Mouse (Mus musculus) midbrain, embryonic 15.5 days (tissue): Measurements from ENCODE around the gene Gm7579. TPM values are rescaled to one million over a fixed set of nuclear protein-coding genes. Genes with fewer than 3 reads are reported as not detected.
"Not testable (repeated sequence)": the region's sequence is repeated elsewhere in the genome, so short reads cannot be mapped to it uniquely, and the experiment has no call there.

Experiments used
- ATAC-seq: fragments of 200-750 bp; cut with Nextera tagmentation; replicated peaks from 2 replicates; pipeline ENCODE4 v1.8.0; 2017; ENCODE audit warnings: moderate TSS enrichment
- H3K27ac ChIP-seq: fragments of 300-500 bp; sonication (generic); 2 replicates; pipeline ENCODE4 v1.5.1; 2015; ENCODE audit warnings: mild to moderate bottlenecking, inconsistent platforms
- H3K27me3 ChIP-seq: fragments of 300-500 bp; sonication (generic); replicated peaks from 2 replicates; pipeline ENCODE4 v1.6.1; 2015; ENCODE audit warnings: inconsistent platforms
- H3K36me3 ChIP-seq: fragments of 300-500 bp; sonication (generic); replicated peaks from 2 replicates; pipeline ENCODE4 v1.6.1; 2015; ENCODE audit warnings: inconsistent platforms
- H3K4me1 ChIP-seq: fragments of 300-500 bp; sonication (generic); 2 replicates; pipeline ENCODE4 v1.6.1; 2015; ENCODE audit warnings: inconsistent platforms
- H3K4me2 ChIP-seq: fragments of 300-500 bp; sonication (generic); 2 replicates; pipeline ENCODE4 v1.6.1; 2015; ENCODE audit warnings: inconsistent platforms, mild to moderate bottlenecking, moderate library complexity
- H3K4me3 ChIP-seq: fragments of 300-500 bp; sonication (generic); 2 replicates; pipeline ENCODE4 v1.5.1; 2015; ENCODE audit warnings: mild to moderate bottlenecking, inconsistent platforms
- H3K9ac ChIP-seq: fragments of 300-500 bp; sonication (generic); 2 replicates; pipeline ENCODE4 v1.6.1; 2015; ENCODE audit warnings: mild to moderate bottlenecking, inconsistent platforms
- H3K9me3 ChIP-seq: fragments of 300-500 bp; sonication (generic); 2 replicates; pipeline ENCODE4 v1.6.1; 2016; ENCODE audit warnings: inconsistent platforms
- WGBS: fragments of 180-500 bp; shearing (Covaris S2); methylation state at CpG from one replicate; pipeline ENCODE4 v1.1.7; 2015; ENCODE audit warnings: mixed read lengths; 5-methylcytosine and 5-hydroxymethylcytosine counted together
- polyA plus RNA-seq: library from polyadenylated mRNA; unstranded; fragments of >200 nt; fragmentation: Nextera tagmentation; extraction: Ambion mirVana; gene quantifications from 2 replicates; pipeline ENCODE4 v1.2.1, GENCODE M21; 2015

Gene Gm7579
- polyA plus RNA-seq, 1 experiment from 2014 or later = not detected

DNA sequence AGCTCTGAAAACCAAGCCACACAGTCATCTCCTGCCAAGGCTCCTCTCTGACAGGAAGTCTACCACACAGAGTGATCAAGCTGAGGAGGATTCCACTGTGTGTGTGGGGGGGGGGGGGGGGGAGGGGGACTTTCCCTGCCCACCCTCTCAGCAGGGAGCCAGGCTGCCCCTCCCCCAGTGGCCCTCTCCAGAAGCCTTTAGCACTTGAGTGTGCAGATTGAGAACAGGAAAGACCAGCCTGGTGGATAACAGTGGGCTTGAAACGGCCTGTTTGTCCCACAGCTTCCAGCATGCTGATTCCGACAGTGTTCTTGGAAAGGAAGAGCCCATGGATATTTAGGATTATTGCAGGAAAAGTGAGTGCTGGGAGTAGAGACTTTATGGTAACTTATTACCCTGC, 12.9 kb downstream of the Gm7579 start:
- Histone ChIP-seq H3K27me3 (no peaks in the 10 kb centered on the region), H3K27ac (no peak overlapping the region), H3K9me3 (no peaks in the 10 kb centered on the region), H3K4me2 (no peak overlapping the region), H3K36me3 (no peaks in the 10 kb centered on the region), H3K4me3 (no peak overlapping the region), H3K9ac (no peak overlapping the region), H3K4me1 (no peaks in the 10 kb centered on the region)
- ATAC-seq = no peak
- 57% methylated on average over 2 of the region's 2 CpGs for WGBS

DNA sequence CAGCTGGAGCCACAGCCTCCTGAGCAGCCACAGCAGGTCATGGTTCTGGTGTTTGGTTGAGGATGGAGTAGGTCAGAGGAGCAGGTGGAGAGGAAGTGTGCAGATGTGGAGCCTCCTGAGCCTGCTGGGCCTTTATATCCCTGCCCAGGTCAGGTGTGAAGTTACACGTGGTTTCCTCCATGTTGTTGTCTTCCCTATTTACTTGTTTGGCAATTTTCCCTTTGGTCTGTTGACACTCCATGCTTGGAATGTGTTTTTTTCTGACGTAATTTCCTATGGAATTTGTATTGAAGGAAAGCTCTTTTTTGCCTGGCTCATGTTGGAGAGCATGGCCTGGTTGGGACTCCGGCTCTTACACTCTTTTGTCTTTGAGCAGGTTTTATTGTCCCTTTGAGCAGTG, 18.2 kb downstream of the Gm7579 start, which contains the start of gene Krtap5-5:
TSS of gene Krtap5-5 (minus strand) at position 101 of the 400 bp plus-strand sequence.
- not testable (repeated sequence) for H3K27ac ChIP-seq, H3K4me1 ChIP-seq, H3K36me3 ChIP-seq, H3K9me3 ChIP-seq, H3K9ac ChIP-seq, ATAC-seq, H3K27me3 ChIP-seq, H3K4me2 ChIP-seq, H3K4me3 ChIP-seq
- WGBS = 52% methylated on average over 3 of the region's 3 CpGs

DNA sequence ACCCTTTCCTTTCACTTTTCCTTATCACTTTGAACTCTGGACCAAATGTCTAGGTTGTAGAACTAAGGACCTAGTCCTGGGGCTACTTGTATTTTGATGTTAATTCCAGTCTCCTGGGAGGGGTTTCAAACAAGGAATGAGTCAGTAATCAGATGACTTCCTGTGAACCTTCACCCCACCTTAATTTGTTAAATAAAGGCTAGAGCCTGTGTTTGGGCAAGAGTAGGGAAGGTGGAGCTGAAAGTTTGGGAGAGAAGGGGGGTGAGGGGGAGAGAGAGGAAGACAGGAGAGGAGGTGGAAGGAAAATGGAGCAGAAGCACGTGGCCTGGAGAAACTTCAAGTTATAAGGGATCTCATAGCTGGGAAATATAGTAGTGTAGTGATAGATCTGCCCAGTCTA, 19.9 kb downstream of the Gm7579 start:
- Histone ChIP-seq H3K4me3 (no peak overlapping the region), H3K9ac (no peak overlapping the region), H3K4me1 (no peaks in the 10 kb centered on the region), H3K27me3 (no peaks in the 10 kb centered on the region), H3K4me2 (no peak overlapping the region), H3K9me3 (no peaks in the 10 kb centered on the region), H3K36me3 (no peaks in the 10 kb centered on the region), H3K27ac (no peak overlapping the region)
- ATAC-seq = no peak
- WGBS = 40% methylated on average over 1 of the region's 1 CpGs

DNA sequence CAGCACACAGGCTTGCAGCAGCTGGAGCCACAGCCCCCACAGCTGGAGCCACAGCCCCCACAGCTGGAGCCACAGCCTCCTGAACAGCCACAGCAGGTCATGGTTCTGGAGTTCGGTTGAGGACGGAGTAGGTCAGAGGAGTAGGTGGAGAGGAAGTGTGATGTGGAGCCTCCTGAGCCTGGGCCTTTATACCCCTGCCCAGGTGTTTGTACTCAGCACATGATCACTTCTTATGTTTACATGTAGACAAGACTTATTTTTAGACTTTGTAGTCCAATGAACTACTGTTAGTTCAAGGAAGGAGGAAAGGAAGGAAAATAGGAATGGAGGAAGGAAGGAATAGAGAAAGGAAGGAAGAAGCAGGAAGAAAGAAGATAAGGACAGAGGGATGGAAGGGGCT, 29.3 kb downstream of the Gm7579 start, which contains the start of gene Gm40460:
TSS of gene Gm40460 (minus strand) at position 101 of the 400 bp plus-strand sequence.
- no peak within 1 kb of the TSS for H3K4me3 ChIP-seq
- H3K4me1 ChIP-seq = no peaks in the 10 kb centered on the region
- H3K9ac ChIP-seq = no peak within 1 kb of the TSS
- no peak for ATAC-seq
- no peaks in the 10 kb centered on the region for H3K9me3 ChIP-seq
- H3K27ac ChIP-seq = no peak within 1 kb of the TSS
- WGBS = 66% methylated on average over 2 of the region's 2 CpGs
- H3K4me2 ChIP-seq = no peak within 1 kb of the TSS
- no peaks in the 10 kb centered on the region for H3K36me3 ChIP-seq
- H3K27me3 ChIP-seq = no peaks in the 10 kb centered on the region

DNA sequence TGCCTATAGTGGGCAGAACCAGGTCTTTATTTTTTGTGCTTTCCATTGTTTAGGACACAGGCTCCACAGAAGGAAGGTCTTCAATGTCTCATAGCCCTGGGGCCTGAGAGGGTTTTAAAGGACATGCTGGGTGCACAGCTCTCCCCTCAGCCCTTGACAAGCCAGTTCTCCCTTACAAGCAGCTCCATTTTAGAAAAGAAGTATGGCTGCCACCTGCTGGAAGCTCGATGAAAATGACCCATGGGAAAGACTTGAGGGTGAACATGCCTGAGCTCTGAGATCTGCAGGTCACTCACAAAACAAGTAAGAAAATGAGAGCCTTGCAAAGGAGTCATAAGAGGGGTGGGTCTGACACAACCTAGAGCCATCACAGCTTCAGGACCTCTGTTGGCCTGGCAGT, 38.2 kb downstream of the Gm7579 start:
- 0% methylated on average over 1 of the region's 1 CpGs for WGBS
- Histone ChIP-seq H3K4me1 (no peaks in the 10 kb centered on the region), H3K9ac (no peak overlapping the region), H3K9me3 (no peaks in the 10 kb centered on the region), H3K4me2 (no peak overlapping the region), H3K36me3 (no peaks in the 10 kb centered on the region), H3K27ac (no peak overlapping the region), H3K27me3 (no peaks in the 10 kb centered on the region), H3K4me3 (no peak overlapping the region)
- no peak for ATAC-seq

DNA sequence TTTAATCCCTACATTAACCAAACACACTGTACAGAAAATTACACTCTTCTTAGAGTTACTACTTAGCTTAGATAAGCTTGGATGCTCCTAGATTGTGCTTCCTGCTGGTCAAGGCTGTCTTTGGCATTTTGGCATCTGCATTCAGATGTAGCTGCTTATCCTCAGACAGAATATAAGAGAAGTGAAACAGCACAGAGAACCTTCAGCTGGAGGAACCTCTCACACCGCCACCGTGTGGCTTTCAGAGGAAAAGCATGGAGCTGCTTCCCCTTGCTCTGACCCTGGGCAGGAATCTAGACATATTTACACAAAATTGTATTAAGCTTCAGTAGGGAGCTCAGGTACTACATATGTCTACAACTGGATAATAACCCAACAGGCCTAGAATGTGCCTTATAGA, 43.9 kb downstream of the Gm7579 start:
- 0% methylated on average over 2 of the region's 2 CpGs for WGBS
- Histone ChIP-seq H3K4me1 (no peaks in the 10 kb centered on the region), H3K9me3 (no peaks in the 10 kb centered on the region), H3K36me3 (no peaks in the 10 kb centered on the region), H3K4me3 (no peak overlapping the region), H3K27ac (no peak overlapping the region), H3K27me3 (no peaks in the 10 kb centered on the region), H3K9ac (no peak overlapping the region), H3K4me2 (no peak overlapping the region)
- ATAC-seq = no peak

DNA sequence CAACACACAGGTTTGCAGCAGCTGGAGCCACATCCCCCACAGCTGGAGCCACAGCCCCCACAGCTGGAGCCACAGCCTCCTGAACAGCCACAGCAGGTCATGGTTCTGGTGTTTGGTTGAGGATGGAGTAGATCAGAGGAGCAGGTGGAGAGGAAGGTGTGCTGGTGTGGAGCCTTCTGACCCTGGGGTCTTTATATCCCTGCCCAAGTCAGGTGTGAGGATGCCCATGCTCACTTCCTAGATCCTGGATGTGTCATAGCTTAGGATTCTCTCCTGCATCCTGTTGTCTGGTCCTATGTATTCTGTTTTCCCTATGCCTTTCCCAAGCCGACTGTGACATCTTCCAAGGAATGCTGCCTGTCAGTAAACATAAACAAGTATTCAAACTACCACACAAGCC, 46.6 kb downstream of the Gm7579 start, which contains the start of gene Gm2431:
TSS of gene Gm2431 (minus strand) at position 101 of the 400 bp plus-strand sequence.
- H3K4me3 ChIP-seq, H3K9me3 ChIP-seq, H3K9ac ChIP-seq, H3K27ac ChIP-seq, H3K4me2 ChIP-seq, H3K36me3 ChIP-seq, H3K27me3 ChIP-seq, H3K4me1 ChIP-seq, ATAC-seq: not testable (repeated sequence)
- WGBS = 54% methylated on average over 1 of the region's 1 CpGs

Other genes starting within 250 kb of the Gm7579 start
- 53.9 and 57.8 TPM in 2 replicates for gene Mob2, start 150.8 kb upstream of the Gm7579 start, polyA plus RNA-seq
- 134 and 135 TPM in 2 replicates for gene Dusp8, start 116.0 kb upstream of the Gm7579 start, polyA plus RNA-seq
- 0.36 and 0.65 TPM in 2 replicates for gene Gm45618, start 91.1 kb upstream of the Gm7579 start, polyA plus RNA-seq
- gene Gm39115, start 75.8 kb upstream of the Gm7579 start, polyA plus RNA-seq = not detected in 2 replicates
- not detected in 2 replicates for gene Gm45337, start 67.3 kb upstream of the Gm7579 start, polyA plus RNA-seq
- gene Gm29735, start 54.7 kb upstream of the Gm7579 start, polyA plus RNA-seq = not detected in 2 replicates
- gene Gm4553, start 46.1 kb upstream of the Gm7579 start, polyA plus RNA-seq = not detected in 2 replicates
- gene Krtap5-2, start 35.9 kb upstream of the Gm7579 start, polyA plus RNA-seq = not detected in 2 replicates
- not detected in 2 replicates for gene Gm10153, start 21.5 kb upstream of the Gm7579 start, polyA plus RNA-seq
- gene Krtap5-3, start 10.5 kb upstream of the Gm7579 start, polyA plus RNA-seq = not detected in 2 replicates
- not detected in 2 replicates for gene Krtap5-5, start 18.1 kb downstream of the Gm7579 start, polyA plus RNA-seq
- gene Gm40460, start 29.2 kb downstream of the Gm7579 start, polyA plus RNA-seq = not detected in 2 replicates
- gene Gm2431, start 46.5 kb downstream of the Gm7579 start, polyA plus RNA-seq = not detected in 2 replicates
- not detected in 2 replicates for gene Gm4559, start 62.5 kb downstream of the Gm7579 start, polyA plus RNA-seq
- gene Krtap5-1, start 85.3 kb downstream of the Gm7579 start, polyA plus RNA-seq = not detected in 2 replicates
- not detected in 2 replicates for gene Krtap5-4, start 91.7 kb downstream of the Gm7579 start, polyA plus RNA-seq
- gene Ifitm10, start 161.9 kb downstream of the Gm7579 start, polyA plus RNA-seq = 9.5 and 10.1 TPM in 2 replicates
- 1.4 and 4.4 TPM in 2 replicates for gene Gm49369, start 170.8 kb downstream of the Gm7579 start, polyA plus RNA-seq
- 254 and 288 TPM in 2 replicates for gene Ctsd, start 176.2 kb downstream of the Gm7579 start, polyA plus RNA-seq
- not detected in 2 replicates for gene Syt8, start 223.0 kb downstream of the Gm7579 start, polyA plus RNA-seq
- gene Tnni2, start 229.9 kb downstream of the Gm7579 start, polyA plus RNA-seq = 0.25 and 0.74 TPM in 2 replicates
- 3.7 and 5.4 TPM in 2 replicates for gene Lsp1, start 248.9 kb downstream of the Gm7579 start, polyA plus RNA-seq